Mouse (Mus musculus): Measurements from ENCODE around the gene Slc38a6. TPM values are rescaled to one million over a fixed set of nuclear protein-coding genes. Genes with fewer than 3 reads are reported as not detected.

Slc38a6 gene
- total RNA-seq (2015) (5.0 and 9.0 TPM in 2 replicates), total RNA-seq (2017) (3.8 and 5.0 TPM in 2 replicates)

GRCm38 (mm10) chr12:73286287-73287092, at the start of gene Slc38a6, which contains the start of gene Trmt5:
TSS of gene Slc38a6 (plus strand) at chr12:73286779.
TSS of gene Trmt5 (minus strand) at chr12:73286710.
- peak; percentile 97 for ATAC-seq (replicated peaks; ENCODE audit: poor library complexity)

- no peak for ATAC-seq (replicated peaks; ENCODE audit: poor library complexity)
These were observed 44.6 kb upstream of the Slc38a6 start for GRCm38 (mm10) chr12:73241960-73242359.

GRCm38 (mm10) chr12:73245687-73246086, 40.9 kb upstream of the Slc38a6 start:
- no peak for ATAC-seq (replicated peaks; ENCODE audit: poor library complexity)

- no peak for ATAC-seq (replicated peaks; ENCODE audit: poor library complexity)
These were observed 31.6 kb upstream of the Slc38a6 start for GRCm38 (mm10) chr12:73255006-73255405.

GRCm38 (mm10) chr12:73259269-73259668, 27.3 kb upstream of the Slc38a6 start:
- no peak for ATAC-seq (replicated peaks; ENCODE audit: poor library complexity)

GRCm38 (mm10) chr12:73260339-73260738, 26.2 kb upstream of the Slc38a6 start:
- ATAC-seq (replicated peaks; ENCODE audit: poor library complexity), result no peak

GRCm38 (mm10) chr12:73265381-73265978, 21.1 kb upstream of the Slc38a6 start:
- no peak for ATAC-seq (replicated peaks; ENCODE audit: poor library complexity)

- ATAC-seq (replicated peaks; ENCODE audit: poor library complexity), result no peak
These were observed 20.0 kb upstream of the Slc38a6 start for GRCm38 (mm10) chr12:73266597-73266996.

- no peak for ATAC-seq (replicated peaks; ENCODE audit: poor library complexity)
These were observed 18.1 kb upstream of the Slc38a6 start for GRCm38 (mm10) chr12:73268497-73268896.

GRCm38 (mm10) chr12:73269531-73269930, 17.0 kb upstream of the Slc38a6 start:
- ATAC-seq (replicated peaks; ENCODE audit: poor library complexity), result no peak

GRCm38 (mm10) chr12:73269933-73270332, 16.6 kb upstream of the Slc38a6 start:
- ATAC-seq (replicated peaks; ENCODE audit: poor library complexity), result no peak

GRCm38 (mm10) chr12:73274921-73275320, 11.7 kb upstream of the Slc38a6 start:
- no peak for ATAC-seq (replicated peaks; ENCODE audit: poor library complexity)

GRCm38 (mm10) chr12:73287609-73288008, 1.0 kb downstream of the Slc38a6 start:
- no peak for ATAC-seq (replicated peaks; ENCODE audit: poor library complexity)

GRCm38 (mm10) chr12:73288626-73289025, 2.0 kb downstream of the Slc38a6 start:
- ATAC-seq (replicated peaks; ENCODE audit: poor library complexity), result no peak

- ATAC-seq (replicated peaks; ENCODE audit: poor library complexity), result no peak
These were observed 8.3 kb downstream of the Slc38a6 start for GRCm38 (mm10) chr12:73294884-73295283.

GRCm38 (mm10) chr12:73295505-73296140, 9.0 kb downstream of the Slc38a6 start:
- ATAC-seq (replicated peaks; ENCODE audit: poor library complexity), result no peak

GRCm38 (mm10) chr12:73298621-73299020, 12.0 kb downstream of the Slc38a6 start:
- no peak for ATAC-seq (replicated peaks; ENCODE audit: poor library complexity)

GRCm38 (mm10) chr12:73300531-73300930, 14.0 kb downstream of the Slc38a6 start:
- no peak for ATAC-seq (replicated peaks; ENCODE audit: poor library complexity)

- ATAC-seq (replicated peaks; ENCODE audit: poor library complexity), result peak; percentile 76
These were observed 18.1 kb downstream of the Slc38a6 start for GRCm38 (mm10) chr12:73304636-73305035.

GRCm38 (mm10) chr12:73307750-73308149, 21.2 kb downstream of the Slc38a6 start:
- no peak for ATAC-seq (replicated peaks; ENCODE audit: poor library complexity)

GRCm38 (mm10) chr12:73308711-73309110, 22.1 kb downstream of the Slc38a6 start:
- ATAC-seq (replicated peaks; ENCODE audit: poor library complexity), result no peak

Data from megakaryocyte progenitor cell, adult 5-6 weeks (primary cell).